Mouse (Mus musculus) cerebellum, adult 2 months (tissue): Measurements from ENCODE around the gene Cgn. TPM values are rescaled to one million over a fixed set of nuclear protein-coding genes. Genes with fewer than 3 reads are reported as not detected.

Source experiments
- DNase-seq, 2 experiments: peaks; one replicate each; pipeline ENCODE4 v3.0.0; 2021
- H3K27ac ChIP-seq: fragments of 200-500 bp; 2 replicates; pipeline ENCODE4 v1.5.1; 2012; ENCODE audit warnings: low read length, control low read depth, inconsistent platforms; ENCODE audit not compliant: insufficient read depth
- H3K27me3 ChIP-seq: fragments of 200-500 bp; 2 replicates; pipeline ENCODE4 v1.6.1; 2012; ENCODE audit warnings: inconsistent platforms, mild to moderate bottlenecking, low read length, moderate library complexity; ENCODE audit not compliant: control insufficient read depth, insufficient read depth
- H3K4me1 ChIP-seq: fragments of 200-500 bp; 2 replicates; pipeline ENCODE4 v1.6.1; 2011; ENCODE audit warnings: low read length; ENCODE audit not compliant: control insufficient read depth, insufficient read depth
- H3K4me3 ChIP-seq: fragments of 200-500 bp; replicated peaks from 2 replicates; pipeline ENCODE3; 2011; ENCODE audit warnings: mild to moderate bottlenecking, low read depth, low read length, control low read depth; ENCODE audit not compliant: insufficient read depth
- CTCF ChIP-seq: fragments of 200-500 bp; IDR thresholded peaks from 2 replicates; pipeline ENCODE4 v1.5.1; 2011; ENCODE audit warnings: low read depth, mild to moderate bottlenecking, control low read depth, low read length, moderate library complexity, borderline replicate concordance; ENCODE audit not compliant: insufficient read depth
- POLR2A ChIP-seq: fragments of 200-500 bp; IDR thresholded peaks from 2 replicates; pipeline ENCODE4 v1.6.1; 2011; ENCODE audit warnings: low read length, control low read depth, borderline replicate concordance; ENCODE audit not compliant: insufficient read depth
- WGBS: fragments of 180-500 bp; shearing (Covaris S2); methylation state at CpG from one replicate; pipeline ENCODE4 v1.1.7; 2018; 5-methylcytosine and 5-hydroxymethylcytosine counted together
- polyA plus RNA-seq: library from polyadenylated mRNA; depleted of rRNA; stranded (reverse); fragments of >200 nt; gene quantifications from 2 replicates; pipeline ENCODE4 v1.2.3, GENCODE M21; 2012

The Cgn gene
- polyA plus RNA-seq, 1 experiment = 5.3 TPM

- Histone ChIP-seq H3K27ac (no peak overlapping the region), H3K27me3 (no peaks in the 10 kb centered on the region), H3K4me3 (no peak overlapping the region), H3K4me1 (no peaks in the 10 kb centered on the region)
- TF ChIP-seq POLR2A (no peak), CTCF (no peak)
- DNase-seq = no peak
- 96% methylated on average over 1 of the region's 1 CpGs for WGBS
These were observed 2.8 kb upstream of the Cgn start for GRCm38 (mm10) chr3:94789071-94789470.

- Histone ChIP-seq H3K4me3 (peak overlapping the region; percentile 72), H3K27me3 (no peaks in the 10 kb centered on the region), H3K27ac (no peak overlapping the region), H3K4me1 (no peaks in the 10 kb centered on the region)
- WGBS = 2% methylated on average over 10 of the region's 11 CpGs
- peak; percentile 24 to 33 for DNase-seq
- no peak for TF ChIP-seq CTCF
These were observed 959 bp upstream of the Cgn start for GRCm38 (mm10) chr3:94787122-94787780.

- TF ChIP-seq POLR2A (no peak), CTCF (no peak)
- Histone ChIP-seq H3K27ac (no peak overlapping the region), H3K4me1 (no peaks in the 10 kb centered on the region), H3K4me3 (peak overlapping the region; percentile 72), H3K27me3 (no peaks in the 10 kb centered on the region)
- DNase-seq = no peak
- 4% methylated on average over 14 of the region's 14 CpGs for WGBS
These were observed 334 bp downstream of the Cgn start for GRCm38 (mm10) chr3:94785958-94786357.

- no peak for DNase-seq
- 70% methylated on average over 5 of the region's 5 CpGs for WGBS
- Histone ChIP-seq H3K4me1 (no peaks in the 10 kb centered on the region), H3K27me3 (no peaks in the 10 kb centered on the region), H3K27ac (no peak overlapping the region), H3K4me3 (no peak overlapping the region)
- no peak for TF ChIP-seq CTCF
These were observed 2.1 kb downstream of the Cgn start for GRCm38 (mm10) chr3:94784171-94784701.

- peak; percentile 35 to 58 for DNase-seq
- WGBS = 40% methylated on average over 5 of the region's 5 CpGs
- Histone ChIP-seq H3K27me3 (no peaks in the 10 kb centered on the region), H3K27ac (no peak overlapping the region), H3K4me3 (no peak overlapping the region), H3K4me1 (no peaks in the 10 kb centered on the region)
- no peak for TF ChIP-seq CTCF
- no peak for TF ChIP-seq POLR2A
These were observed 2.8 kb downstream of the Cgn start for GRCm38 (mm10) chr3:94783462-94783931.

- H3K27me3 ChIP-seq = no peaks in the 10 kb centered on the region
- no peak for DNase-seq
- TF ChIP-seq POLR2A (no peak), CTCF (no peak)
- WGBS = 79% methylated on average over 4 of the region's 4 CpGs
- H3K4me3 ChIP-seq = no peak overlapping the region
- no peak overlapping the region for H3K27ac ChIP-seq
- no peaks in the 10 kb centered on the region for H3K4me1 ChIP-seq
These were observed 3.4 kb downstream of the Cgn start for GRCm38 (mm10) chr3:94782936-94783335.

GRCm38 (mm10) chr3:94781356-94781755, 4.9 kb downstream of the Cgn start:
- Histone ChIP-seq H3K27ac (no peak overlapping the region), H3K27me3 (no peaks in the 10 kb centered on the region), H3K4me3 (no peak overlapping the region), H3K4me1 (no peaks in the 10 kb centered on the region)
- no peak for DNase-seq
- 29% methylated on average over 3 of the region's 3 CpGs for WGBS
- TF ChIP-seq CTCF = no peak
- no peak for TF ChIP-seq POLR2A

GRCm38 (mm10) chr3:94775886-94776285, 10.4 kb downstream of the Cgn start:
- no peak for DNase-seq
- H3K27me3 ChIP-seq = no peaks in the 10 kb centered on the region
- no peaks in the 10 kb centered on the region for H3K4me1 ChIP-seq
- TF ChIP-seq POLR2A (no peak), CTCF (no peak)
- no peak overlapping the region for H3K4me3 ChIP-seq
- no peak overlapping the region for H3K27ac ChIP-seq
- 87% methylated on average over 7 of the region's 7 CpGs for WGBS
